Mouse (Mus musculus) lung, postnatal 36 days (tissue): ENCODE results near the gene Cd300lb.
A peak's percentile ranks its signal among the peaks of the same experiment; 100 is the strongest.

ENCODE experiments used
- DNase-seq: peaks from one replicate; pipeline ENCODE4 v3.0.0; 2022; ENCODE audit warnings: mixed read lengths

The Cd300lb gene

DNA sequence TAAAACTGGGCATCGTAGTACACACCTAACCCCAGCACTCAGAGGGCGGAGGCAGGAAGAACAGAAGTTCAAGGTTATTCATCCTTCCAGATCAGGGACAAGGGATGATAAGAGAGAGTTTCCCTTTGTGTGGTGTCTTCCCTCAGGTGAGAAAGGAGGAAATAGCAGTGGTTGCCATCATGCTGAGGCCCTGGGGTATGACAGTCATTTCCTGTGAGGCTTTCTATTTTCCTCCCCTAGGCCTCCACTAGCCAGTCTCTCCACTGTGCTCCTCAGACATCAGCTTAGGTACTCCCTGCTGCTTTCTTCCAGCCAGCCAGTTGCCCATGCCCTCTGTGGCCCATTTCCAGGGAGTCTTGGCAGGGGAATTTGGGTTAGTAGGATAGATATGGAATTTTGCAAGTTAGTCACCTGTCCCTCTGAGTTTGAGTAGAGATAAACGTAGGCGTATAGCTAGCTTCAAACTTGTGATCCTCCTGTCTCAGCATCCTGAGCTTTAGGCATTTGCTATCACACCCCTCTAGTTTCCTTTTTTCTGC, 50.9 kb downstream of the Cd300lb start:
- DNase-seq: no peak

- DNase-seq: peak; percentile 77
Observed at GRCm38 (mm10) chr11:114880589-114880988, 53.6 kb downstream of the Cd300lb start.

- no peak for DNase-seq
Observed at GRCm38 (mm10) chr11:114880185-114880584, 54.0 kb downstream of the Cd300lb start.

DNA sequence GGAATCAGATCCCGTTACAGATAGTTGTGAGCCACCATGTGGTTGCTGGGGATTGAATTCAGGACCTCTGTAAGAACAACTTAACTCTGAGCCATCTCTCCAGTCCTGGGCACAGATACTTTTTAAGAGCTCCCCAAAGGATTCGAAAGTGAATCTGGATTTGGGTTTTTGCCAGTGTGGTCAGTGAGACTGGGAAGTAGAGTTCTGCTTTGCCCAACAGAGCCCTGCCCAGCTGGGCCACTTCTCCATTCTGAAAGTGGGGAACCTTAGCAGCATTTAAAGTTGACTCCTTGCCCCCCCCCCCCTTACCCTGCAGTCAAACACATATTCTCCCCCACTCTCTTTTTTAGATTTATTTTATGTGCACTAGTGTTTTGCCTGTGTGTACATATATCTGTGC, 54.5 kb downstream of the Cd300lb start:
- DNase-seq: peak; percentile 68

DNA sequence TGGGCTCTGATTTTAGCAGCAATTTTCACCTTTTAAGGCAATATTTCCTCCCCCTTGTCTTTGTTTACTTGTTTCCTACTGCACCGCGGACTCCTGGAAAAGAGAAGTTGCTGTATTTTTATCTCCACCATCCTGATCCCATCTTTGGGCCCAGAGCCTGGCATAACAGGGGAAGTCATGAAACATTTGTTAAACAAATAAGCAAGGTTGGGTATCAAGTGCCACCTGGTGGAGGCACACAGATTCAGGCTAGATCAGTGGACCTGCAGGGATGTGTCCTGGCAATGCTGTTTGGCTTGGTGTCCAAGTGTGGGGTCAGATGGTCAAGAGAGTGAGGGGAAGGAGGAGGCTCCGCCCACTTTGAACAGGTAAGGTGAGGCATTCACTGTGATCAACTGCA, 57.0 kb downstream of the Cd300lb start:
- peak; percentile 86 for DNase-seq

DNA sequence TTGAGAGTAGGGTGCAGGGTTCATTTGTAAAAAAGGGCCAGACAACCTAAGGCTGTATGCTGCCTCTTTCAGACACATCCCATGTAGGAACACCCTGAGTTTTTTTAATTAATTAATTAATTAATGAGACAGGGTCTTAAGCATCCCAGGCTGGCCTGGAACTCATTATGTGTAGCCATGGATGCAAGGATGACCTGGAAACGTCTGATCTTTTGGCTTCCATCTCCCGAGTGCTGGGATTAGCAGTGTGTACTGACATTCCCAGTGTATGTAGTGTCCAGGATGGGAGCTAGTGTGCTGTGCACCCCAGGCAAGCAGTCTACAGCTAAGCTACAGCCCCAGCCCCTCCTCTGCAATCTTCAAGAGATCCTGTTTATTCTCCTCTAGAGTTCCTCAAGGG, 57.6 kb downstream of the Cd300lb start:
- no peak for DNase-seq

GRCm38 (mm10) chr11:114876176-114876575, 58.0 kb downstream of the Cd300lb start:
- DNase-seq: no peak

- no peak for DNase-seq
Observed at GRCm38 (mm10) chr11:114875301-114875801, 58.8 kb downstream of the Cd300lb start.

DNA sequence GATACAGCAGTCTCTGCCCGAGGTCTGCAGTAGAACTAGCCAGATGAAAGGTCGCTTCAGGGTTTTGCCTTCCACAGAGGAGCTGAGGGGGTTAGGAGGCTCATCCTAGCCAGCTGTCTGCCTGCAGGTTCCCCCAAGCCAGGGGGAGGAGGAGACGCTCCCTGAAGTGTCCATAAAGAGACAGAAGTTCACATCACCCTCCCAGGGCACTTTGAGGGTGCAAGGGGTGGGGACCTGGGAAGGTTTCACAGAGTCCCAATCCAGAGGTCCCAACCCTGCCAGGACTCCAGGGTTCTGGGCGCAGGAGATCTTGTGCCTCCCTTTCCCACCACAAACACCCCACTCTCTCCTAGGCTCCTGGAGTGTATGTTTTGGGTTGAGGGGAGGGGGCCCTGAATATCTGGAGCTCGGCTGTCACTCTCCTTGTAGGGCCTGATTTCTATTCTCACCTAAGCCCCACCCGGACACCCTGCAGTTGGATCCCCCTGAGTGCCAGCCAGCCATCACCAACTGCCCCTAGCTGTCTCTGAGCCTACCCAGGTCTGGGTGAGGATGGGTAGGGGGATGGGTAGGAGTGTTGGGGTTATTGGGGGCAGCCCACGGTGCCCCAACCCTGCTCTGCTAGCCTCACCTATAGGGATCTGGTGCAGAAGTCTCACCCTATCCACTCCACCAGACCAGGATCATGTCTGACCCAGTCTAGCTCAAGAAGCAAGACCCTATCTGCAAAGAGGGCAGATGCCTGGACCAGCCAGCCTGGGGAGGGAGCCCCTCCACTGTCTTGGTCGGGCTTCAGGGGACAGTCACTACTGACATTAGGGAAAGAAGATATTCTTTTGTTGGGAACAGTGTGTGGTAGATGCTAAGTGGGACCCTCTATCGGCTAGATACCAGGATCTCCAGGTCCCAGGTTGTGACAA, 59.7 kb downstream of the Cd300lb start:
- no peak for DNase-seq

DNA sequence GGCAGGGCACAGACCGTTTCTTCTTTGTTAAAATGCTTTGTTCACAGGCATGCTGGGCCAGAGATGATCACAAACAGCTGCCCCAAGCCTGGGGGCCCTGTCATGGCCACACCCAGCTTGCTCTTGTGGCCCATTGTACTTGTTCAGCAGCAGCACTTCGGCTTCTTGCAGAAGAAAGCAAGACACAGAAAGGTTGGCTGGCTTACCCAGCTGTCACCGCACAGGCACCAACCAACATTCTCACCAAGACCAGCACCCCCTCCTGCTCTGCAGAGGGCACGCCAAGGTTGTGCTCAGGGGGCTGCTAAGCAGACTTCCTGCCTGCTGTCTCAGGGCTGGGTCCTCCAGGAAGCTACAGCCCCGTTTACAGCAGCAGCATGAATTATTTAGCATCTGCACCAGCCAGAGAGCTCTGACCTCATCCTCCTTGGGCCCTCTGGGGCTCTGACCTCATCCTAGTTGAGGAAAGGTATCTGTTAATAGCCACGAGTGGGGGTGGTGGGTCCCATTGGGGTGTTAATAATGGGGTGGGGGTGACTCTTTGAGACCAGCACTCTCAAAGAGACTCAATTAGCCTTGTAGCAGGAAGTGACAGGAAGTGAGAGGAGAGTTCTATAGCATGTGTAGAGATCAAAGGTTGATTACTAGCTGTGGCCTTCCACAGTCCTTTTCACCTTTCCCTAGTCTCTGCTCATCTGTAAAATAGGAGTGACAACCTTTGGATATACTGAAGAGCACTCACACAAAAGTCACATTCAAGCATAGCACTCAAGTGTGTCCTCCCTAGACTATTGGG, 61.0 kb downstream of the Cd300lb start:
- no peak for DNase-seq
